Mouse (Mus musculus): ENCODE measurements around the gene Prn. TPM values are rescaled to one million over a fixed set of nuclear protein-coding genes. Genes with fewer than 3 reads are reported as not detected.

The Prn gene
- polyA plus RNA-seq, 1 experiment from 2014 or later, result not detected

Other genes with a start within 250 kb of the Prn start
- 0.07 TPM in 1 of 2 replicates, not detected in the other for gene Erv3, start 50.2 kb upstream of the Prn start, polyA plus RNA-seq (2015; fragmentation: Nextera tagmentation; extraction: Ambion mirVana)
- 128 and 129 TPM in 2 replicates for gene Prnp, start within 50 bp of the Prn start, polyA plus RNA-seq (2015; fragmentation: Nextera tagmentation; extraction: Ambion mirVana)
- gene Prnd, start 40.9 kb downstream of the Prn start, polyA plus RNA-seq (2015; fragmentation: Nextera tagmentation; extraction: Ambion mirVana), result 11.5 and 13.9 TPM in 2 replicates
- 23.4 and 24.8 TPM in 2 replicates for gene Rassf2, start 120.3 kb downstream of the Prn start, polyA plus RNA-seq (2015; fragmentation: Nextera tagmentation; extraction: Ambion mirVana)
- gene Slc23a2, start 235.2 kb downstream of the Prn start, polyA plus RNA-seq (2015; fragmentation: Nextera tagmentation; extraction: Ambion mirVana), result 23.8 and 28.6 TPM in 2 replicates

Measured in neural tube, embryonic 13.5 days (tissue).